ENCODE assay signal across 10 mouse cellular contexts in genomic region chr4:120188651-120189161, GRCm38 (mm10). TPM values are rescaled to one million over a fixed set of nuclear protein-coding genes. Genes with fewer than 3 reads are reported as not detected.
DNase-seq lines count a peak whose midpoint lies in the region; ATAC-seq lines count a peak whose summit lies in the region.
"Had no signal": no experiment of that assay in that cellular context is flagged by ENCODE, and none has a peak within 500 bp of the region (broad histone marks: within the 10 kb centered on the region; RNA-seq: fewer than 3 reads in every experiment).

No protein-coding gene starts in this region.

- H3K4me3 ChIP-seq in limb, embryonic 10.5 days = no peak overlapping the region
- H3K4me3 ChIP-seq: heart, embryonic 15.5 days had no signal

- no peaks in the 10 kb centered on the region for H3K9me3 ChIP-seq in limb, embryonic 10.5 days (replicated peaks)
- H3K9me3 ChIP-seq: heart, embryonic 15.5 days had no signal

- H3K4me1 ChIP-seq in limb, embryonic 10.5 days = peaks cover 33% of the 10 kb centered on the region

- H3K27ac ChIP-seq in limb, embryonic 10.5 days = peak overlapping the region; percentile 58; the same call in 1 of the 2 replicates
- H3K27ac ChIP-seq: heart, embryonic 15.5 days had no signal

- 76% methylated on average over 10 of the region's 10 CpGs for WGBS in limb, embryonic 10.5 days

- peak; percentile 90 to 92 for ATAC-seq in hematopoietic stem cell, adult 5-6 weeks (replicated peaks in 1 of 2; ENCODE audit: insufficient read depth in 1 of 2, low FRiP score in 2 of 2, low TSS enrichment in 1 of 2, low read depth in 1 of 2, poor library complexity in 2 of 2, severe bottlenecking in 2 of 2)

- DNase-seq in retina, adult 2 months (ENCODE audit: low read depth, low spot score) = peak; percentile 26
- no peak for DNase-seq in retina, embryonic 14.5 days (ENCODE audit: low spot score)
- DNase-seq in cerebellum, postnatal 14 days = peak; percentile 91 to 94
- no peak for DNase-seq in limb, embryonic 10.5 days (ENCODE audit: low spot score)
- peak; percentile 61 to 74 for DNase-seq in right cerebral cortex, adult 2 months (ENCODE audit: low spot score in 2 of 2)
- no peak for DNase-seq in embryo, embryonic 10 days (ENCODE audit: low spot score)
- no peak for DNase-seq in T-cell, adult 2 months (ENCODE audit: low spot score)

- no peaks in the 10 kb centered on the region for H3K36me3 ChIP-seq in limb, embryonic 10.5 days
- H3K36me3 ChIP-seq: heart, embryonic 15.5 days had no signal

- no peaks in the 10 kb centered on the region for H3K27me3 ChIP-seq in limb, embryonic 10.5 days (ENCODE audit: low read depth, poor library complexity, severe bottlenecking)

RNA-seq across cellular contexts. Expression of gene Edn2, which starts 27.7 kb away (rescaled TPM):
- total RNA-seq in hematopoietic stem cell, adult 5-6 weeks (2017) = not detected in 2 replicates
- polyA plus RNA-seq in limb, embryonic 10.5 days (2016; fragmentation: Nextera tagmentation; extraction: Ambion mirVana) = not detected in 2 replicates
- polyA plus RNA-seq: spleen, adult 2 months had no signal

Comparison
In these comparisons a context has a peak if more than half of its experiments do, and no peak if none do; other contexts are left out.
1. DNase-seq: peak in retina, adult 2 months (single experiment), cerebellum, postnatal 14 days (2 of 2) and right cerebral cortex, adult 2 months (2 of 2); none in retina, embryonic 14.5 days (single experiment), limb, embryonic 10.5 days (single experiment), embryo, embryonic 10 days (single experiment) and T-cell, adult 2 months (single experiment).